Mouse (Mus musculus) cerebellum, postnatal 4 days (tissue): ENCODE data around the gene Alkbh2.

ENCODE experiments used
- DNase-seq, 2 experiments: peaks; one replicate each; pipeline ENCODE4 v3.0.0; 2022; ENCODE audit warnings: low spot score in 2 of 2, mixed read lengths in 1 of 2

Alkbh2 gene

DNA sequence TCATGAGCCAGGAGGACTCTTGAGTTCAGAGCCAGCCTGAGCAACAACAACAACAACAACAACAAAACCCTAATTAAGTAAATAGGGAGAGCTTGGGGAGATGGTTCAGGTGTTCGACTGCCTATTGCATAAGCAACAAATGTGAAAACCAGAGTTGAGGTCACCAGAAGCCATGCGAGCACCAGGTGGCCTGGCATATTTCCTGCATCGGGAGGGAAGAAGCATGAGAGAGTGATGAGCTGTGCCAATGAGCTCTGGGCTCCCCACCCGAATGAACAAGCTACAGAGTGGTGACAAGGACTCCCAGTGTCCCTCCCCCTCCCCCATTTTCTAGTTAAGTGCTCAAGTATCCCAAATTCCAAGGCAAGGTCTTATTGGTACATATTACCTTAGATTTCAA, 26.1 kb downstream of the Alkbh2 start:
- DNase-seq: no peak

DNA sequence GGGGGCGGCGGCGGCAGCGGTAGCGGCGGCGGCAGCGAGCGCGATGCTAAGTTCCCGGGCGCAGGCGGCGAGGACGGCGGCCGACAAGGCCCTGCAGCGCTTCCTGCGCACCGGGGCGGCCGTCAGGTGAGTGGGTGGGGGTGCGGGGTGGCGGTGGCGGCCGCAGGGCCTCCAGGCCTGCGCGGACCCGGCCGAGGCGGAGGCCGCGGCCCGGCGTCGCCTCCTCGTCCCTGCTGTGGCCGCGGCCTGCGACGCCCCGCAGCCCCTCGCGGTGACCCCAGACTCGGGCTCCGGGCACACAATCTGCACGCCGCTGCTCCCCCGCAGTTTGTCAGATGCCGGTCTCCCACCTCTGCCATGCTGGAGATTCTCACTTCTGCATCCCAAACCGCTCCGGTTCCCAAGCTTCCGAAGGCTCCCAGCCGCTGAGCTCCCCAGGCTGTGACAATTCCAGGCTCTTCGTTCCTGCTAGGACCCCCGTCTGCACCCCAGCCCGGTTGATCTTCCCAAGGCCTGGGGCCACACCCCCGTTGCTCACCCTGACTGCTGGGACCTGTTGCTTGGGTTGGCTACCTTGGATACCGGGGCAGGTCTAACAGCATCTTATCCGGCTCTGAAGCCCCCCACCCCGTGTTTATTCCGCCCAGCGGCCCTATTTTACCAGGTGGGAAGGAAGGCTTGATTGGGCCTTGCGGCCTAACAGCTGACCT, 27.5 kb downstream of the Alkbh2 start:
- no peak for DNase-seq

DNA sequence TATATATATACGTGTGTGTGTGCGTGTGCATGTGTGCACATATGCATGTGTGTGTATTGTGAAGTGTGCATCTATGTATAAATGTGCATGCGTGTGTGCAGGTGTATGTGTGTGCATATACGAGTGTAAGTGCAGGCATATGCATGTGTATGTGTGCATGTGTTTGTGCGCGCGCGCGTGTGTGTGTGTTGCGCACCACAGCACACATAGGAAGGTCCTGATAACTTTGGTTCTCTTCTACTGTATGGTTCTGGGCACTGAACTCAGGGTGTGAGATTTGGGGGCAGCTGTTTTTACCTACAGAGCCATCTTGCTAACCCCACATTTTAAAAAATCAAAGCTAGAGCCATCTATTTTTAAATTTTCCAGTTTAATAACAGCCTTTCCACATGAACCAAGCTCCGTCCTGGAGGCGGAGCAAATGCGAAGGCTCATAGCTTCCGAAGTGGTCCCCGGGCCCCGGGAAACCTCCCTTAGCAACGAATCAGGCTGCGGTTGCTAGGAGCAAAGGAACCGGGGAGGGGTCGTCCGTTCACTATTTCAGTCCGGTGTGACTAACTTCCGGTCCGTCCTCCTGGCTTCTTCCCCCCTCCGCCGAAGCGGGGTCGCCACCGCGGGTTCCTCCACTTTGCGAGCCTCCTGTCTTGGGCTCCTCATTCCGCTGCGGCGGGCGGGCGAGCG, 28.2 kb downstream of the Alkbh2 start:
- DNase-seq: peak; percentile 97 to 98

DNA sequence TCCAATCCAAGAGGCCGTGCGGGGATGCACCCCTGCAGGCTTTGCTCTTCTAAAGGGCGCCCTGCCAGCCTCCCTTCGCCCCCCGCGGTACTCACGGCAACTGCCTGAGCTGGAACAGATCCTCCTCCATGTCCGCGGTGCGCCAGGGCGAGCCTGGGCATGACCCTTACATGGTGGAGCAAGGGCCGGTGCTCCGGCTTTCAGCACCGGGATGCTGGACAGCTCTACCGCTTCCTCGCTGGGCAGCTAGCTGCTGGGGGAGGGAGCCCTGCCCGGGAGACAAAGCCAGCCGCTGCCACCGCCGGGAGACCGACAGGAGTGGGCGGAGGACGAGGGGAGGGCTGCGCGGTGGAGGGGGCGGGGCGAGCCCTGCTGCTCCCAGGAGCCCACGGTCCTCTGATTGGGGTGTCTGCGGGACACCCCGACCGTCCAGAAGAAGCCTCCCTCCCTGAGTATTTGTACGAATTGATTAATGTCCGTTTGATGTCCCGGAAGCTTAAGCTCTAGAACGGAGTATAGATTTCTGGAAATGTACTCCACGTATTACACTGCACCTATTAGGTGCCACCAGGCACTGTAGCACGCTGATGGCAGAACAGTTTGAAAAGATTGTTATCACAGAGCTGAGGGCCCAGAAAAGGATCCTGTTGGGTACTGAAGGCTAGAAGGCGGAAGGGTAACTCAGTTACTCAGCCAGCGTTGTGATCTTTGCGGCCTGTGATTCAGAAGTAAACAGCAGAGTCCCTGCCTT, 36.8 kb downstream of the Alkbh2 start, which contains the start of gene Svop:
Svop (minus strand) TSS at position 514 of the 751 bp plus-strand sequence.
- peak; percentile 59 to 72 for DNase-seq

DNA sequence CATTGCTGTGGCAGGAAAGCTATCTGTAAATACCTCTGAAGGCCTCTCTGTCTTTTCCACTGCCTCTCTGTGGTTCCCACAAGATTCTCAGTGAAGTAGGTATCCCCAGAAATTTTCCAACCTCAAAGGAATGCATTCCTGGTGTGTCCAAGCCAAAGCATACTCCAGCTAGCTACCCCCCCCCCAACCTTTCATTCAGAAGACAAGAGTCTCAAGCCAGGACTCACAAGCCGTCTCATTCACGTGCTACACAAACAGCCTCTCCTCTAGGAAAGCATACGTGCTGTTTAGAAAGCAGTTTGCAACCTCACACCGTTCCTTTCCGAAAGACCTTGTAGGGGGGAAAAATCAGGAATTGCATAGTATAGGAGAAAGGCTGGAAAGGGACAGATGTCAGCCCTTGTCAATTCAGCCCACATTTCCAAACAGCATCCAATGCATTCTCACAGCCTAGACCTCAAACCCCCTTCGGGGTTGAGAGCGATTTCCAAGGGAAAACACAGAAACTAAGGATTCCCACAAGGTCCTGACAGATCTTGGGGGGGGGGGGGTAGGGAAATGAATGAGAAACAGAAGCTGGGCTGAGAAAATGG, 37.5 kb downstream of the Alkbh2 start:
- no peak for DNase-seq

DNA sequence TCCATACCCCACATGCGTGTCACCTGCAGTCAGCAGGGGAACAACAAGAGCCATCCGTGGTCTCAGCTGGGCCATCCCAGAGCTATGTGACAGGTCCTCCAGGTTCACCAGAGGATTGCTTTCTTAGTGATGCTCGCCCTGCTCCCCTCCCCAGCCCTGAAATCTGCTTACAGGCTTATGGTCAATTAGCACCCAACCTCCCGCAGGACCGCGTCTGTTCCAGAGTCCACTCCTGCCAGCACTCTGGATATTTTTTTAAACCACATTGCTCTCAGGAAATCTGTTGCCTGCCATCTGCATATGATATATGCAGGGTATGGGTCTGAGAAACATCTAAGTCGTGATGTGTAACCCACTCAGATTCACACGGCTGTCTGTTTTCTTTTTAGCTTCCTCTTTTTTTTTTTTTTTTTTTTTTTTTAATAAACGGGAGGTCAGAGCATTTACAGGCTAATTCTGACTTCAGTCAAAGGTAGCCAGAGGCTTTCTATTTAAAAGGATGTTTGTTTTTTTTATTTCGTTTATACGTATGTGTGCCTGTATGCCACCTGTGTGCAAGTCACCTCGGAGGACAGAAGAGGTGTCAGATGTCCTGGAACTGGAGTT, 40.0 kb downstream of the Alkbh2 start:
- DNase-seq: no peak

DNA sequence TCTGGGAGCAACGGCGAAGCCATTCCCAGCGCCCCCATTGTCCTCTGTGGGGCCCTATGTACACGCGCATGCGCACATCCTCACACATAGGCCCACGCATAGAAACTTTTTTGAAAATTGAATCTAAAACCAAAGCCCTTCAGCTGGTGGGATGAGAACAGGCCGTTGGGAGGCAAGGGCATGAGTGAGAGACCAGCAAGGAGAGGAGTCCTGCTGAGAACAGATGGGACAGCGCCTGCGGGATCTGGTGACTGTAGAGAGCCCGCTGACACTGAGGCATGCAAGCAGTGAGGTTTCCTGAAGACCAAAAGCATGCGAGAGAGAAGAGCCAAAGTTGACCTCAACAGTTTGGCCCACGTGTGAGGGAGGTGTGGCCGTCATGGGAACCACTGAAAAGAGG, 42.5 kb downstream of the Alkbh2 start:
- no peak for DNase-seq

DNA sequence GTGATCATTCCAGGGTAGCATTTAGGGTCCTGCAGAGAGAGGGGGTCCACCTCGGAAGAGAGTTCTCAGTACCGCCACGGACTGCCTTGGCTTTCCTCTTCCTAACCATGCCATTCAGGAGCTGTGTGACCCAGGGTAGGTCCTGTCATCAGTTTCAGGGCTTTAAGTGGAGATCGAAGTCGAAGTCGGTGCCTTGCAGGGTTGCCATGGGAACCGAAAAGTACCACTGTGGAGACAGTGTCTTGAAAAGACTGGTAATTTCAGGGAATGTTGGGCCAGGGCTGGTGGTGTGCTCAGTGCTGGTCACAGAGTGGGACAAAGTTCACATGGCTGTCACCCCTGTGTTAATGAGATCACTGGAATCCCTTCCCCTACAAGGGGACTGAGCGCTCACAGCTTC, 51.0 kb downstream of the Alkbh2 start:
- DNase-seq: no peak
